Mouse (Mus musculus): ENCODE data around the gene Hilpda. TPM values are rescaled to one million over a fixed set of nuclear protein-coding genes. Genes with fewer than 3 reads are reported as not detected.

Hilpda gene
- polyA plus RNA-seq, 2 experiments = 39.7 to 53.7 TPM

- DNase-seq (ENCODE audit: low spot score) = no peak
- Histone ChIP-seq H3K9ac (ENCODE audit: low read depth, low read length, severe bottlenecking) (no peak overlapping the region), H3K27ac (replicated peaks; ENCODE audit: low read depth, low read length) (no peak overlapping the region), H3K27me3 (ENCODE audit: control insufficient read depth, insufficient read depth, low read length) (no peaks in the 10 kb centered on the region), H3K36me3 (ENCODE audit: control insufficient read depth, insufficient read depth, low read length) (no peaks in the 10 kb centered on the region), H3K4me2 (replicated peaks; ENCODE audit: low read depth, low read length, severe bottlenecking) (no peak overlapping the region), H3K4me3 (replicated peaks; ENCODE audit: low read length) (no peak overlapping the region), H3K9me3 (ENCODE audit: control insufficient read depth, low read length) (no peaks in the 10 kb centered on the region), H3K4me1 (ENCODE audit: control insufficient read depth, insufficient read depth, low read length) (no peaks in the 10 kb centered on the region)
- 72% methylated on average over 7 of the region's 7 CpGs for WGBS
- no peak for TF ChIP-seq POLR2A (IDR thresholded peaks at IDR 0.05; ENCODE audit: borderline replicate concordance, extremely low read depth, insufficient read depth, insufficient read length)
- no peak for ATAC-seq (ENCODE audit: low FRiP score, low read depth)
Measured at GRCm38 (mm10) chr6:29286870-29287269, 14.6 kb downstream of the Hilpda start.

- Histone ChIP-seq H3K9ac (ENCODE audit: low read depth, low read length, severe bottlenecking) (no peak overlapping the region), H3K27ac (replicated peaks; ENCODE audit: low read depth, low read length) (no peak overlapping the region), H3K4me2 (replicated peaks; ENCODE audit: low read depth, low read length, severe bottlenecking) (no peak overlapping the region), H3K4me1 (ENCODE audit: control insufficient read depth, insufficient read depth, low read length) (no peaks in the 10 kb centered on the region), H3K4me3 (replicated peaks; ENCODE audit: low read length) (no peak overlapping the region), H3K27me3 (ENCODE audit: control insufficient read depth, insufficient read depth, low read length) (no peaks in the 10 kb centered on the region), H3K36me3 (ENCODE audit: control insufficient read depth, insufficient read depth, low read length) (no peaks in the 10 kb centered on the region), H3K9me3 (ENCODE audit: control insufficient read depth, low read length) (no peaks in the 10 kb centered on the region)
- 34% methylated on average over 6 of the region's 6 CpGs for WGBS
- DNase-seq (ENCODE audit: low spot score) (no peak), ATAC-seq (ENCODE audit: low FRiP score, low read depth) (no peak)
- TF ChIP-seq POLR2A (IDR thresholded peaks at IDR 0.05; ENCODE audit: borderline replicate concordance, extremely low read depth, insufficient read depth, insufficient read length) = no peak
Measured at GRCm38 (mm10) chr6:29287481-29287880, 15.2 kb downstream of the Hilpda start.

GRCm38 (mm10) chr6:29287944-29288343, 15.7 kb downstream of the Hilpda start:
- Histone ChIP-seq H3K27ac (replicated peaks; ENCODE audit: low read depth, low read length) (no peak overlapping the region), H3K27me3 (ENCODE audit: control insufficient read depth, insufficient read depth, low read length) (no peaks in the 10 kb centered on the region), H3K4me3 (replicated peaks; ENCODE audit: low read length) (no peak overlapping the region), H3K9ac (ENCODE audit: low read depth, low read length, severe bottlenecking) (no peak overlapping the region), H3K9me3 (ENCODE audit: control insufficient read depth, low read length) (no peaks in the 10 kb centered on the region), H3K4me1 (ENCODE audit: control insufficient read depth, insufficient read depth, low read length) (no peaks in the 10 kb centered on the region), H3K36me3 (ENCODE audit: control insufficient read depth, insufficient read depth, low read length) (no peaks in the 10 kb centered on the region), H3K4me2 (replicated peaks; ENCODE audit: low read depth, low read length, severe bottlenecking) (no peak overlapping the region)
- TF ChIP-seq POLR2A (IDR thresholded peaks at IDR 0.05; ENCODE audit: borderline replicate concordance, extremely low read depth, insufficient read depth, insufficient read length) = no peak
- no peak for DNase-seq (ENCODE audit: low spot score)
- ATAC-seq (ENCODE audit: low FRiP score, low read depth) = no peak
- WGBS = 76% methylated on average over 5 of the region's 5 CpGs

GRCm38 (mm10) chr6:29288651-29289050, 16.4 kb downstream of the Hilpda start:
- H3K9ac ChIP-seq (ENCODE audit: low read depth, low read length, severe bottlenecking) = no peak overlapping the region
- TF ChIP-seq POLR2A (IDR thresholded peaks at IDR 0.05; ENCODE audit: borderline replicate concordance, extremely low read depth, insufficient read depth, insufficient read length) = no peak
- H3K27me3 ChIP-seq (ENCODE audit: control insufficient read depth, insufficient read depth, low read length) = no peaks in the 10 kb centered on the region
- no peak overlapping the region for H3K4me3 ChIP-seq (replicated peaks; ENCODE audit: low read length)
- no peak overlapping the region for H3K4me2 ChIP-seq (replicated peaks; ENCODE audit: low read depth, low read length, severe bottlenecking)
- H3K9me3 ChIP-seq (ENCODE audit: control insufficient read depth, low read length) = no peaks in the 10 kb centered on the region
- DNase-seq (ENCODE audit: low spot score) (no peak), ATAC-seq (ENCODE audit: low FRiP score, low read depth) (no peak)
- H3K27ac ChIP-seq (replicated peaks; ENCODE audit: low read depth, low read length) = no peak overlapping the region
- 70% methylated on average over 6 of the region's 6 CpGs for WGBS
- H3K36me3 ChIP-seq (ENCODE audit: control insufficient read depth, insufficient read depth, low read length) = no peaks in the 10 kb centered on the region
- H3K4me1 ChIP-seq (ENCODE audit: control insufficient read depth, insufficient read depth, low read length) = no peaks in the 10 kb centered on the region

GRCm38 (mm10) chr6:29299112-29299511, 26.8 kb downstream of the Hilpda start:
- Histone ChIP-seq H3K4me2 (replicated peaks; ENCODE audit: low read depth, low read length, severe bottlenecking) (no peak overlapping the region), H3K27me3 (ENCODE audit: control insufficient read depth, insufficient read depth, low read length) (no peaks in the 10 kb centered on the region), H3K4me1 (ENCODE audit: control insufficient read depth, insufficient read depth, low read length) (no peaks in the 10 kb centered on the region), H3K4me3 (replicated peaks; ENCODE audit: low read length) (no peak overlapping the region), H3K9ac (ENCODE audit: low read depth, low read length, severe bottlenecking) (no peak overlapping the region), H3K9me3 (ENCODE audit: control insufficient read depth, low read length) (0 out of 2 replicates have a peak, but pooled peaks cover 4% of the 10 kb centered on the region), H3K36me3 (ENCODE audit: control insufficient read depth, insufficient read depth, low read length) (no peaks in the 10 kb centered on the region), H3K27ac (replicated peaks; ENCODE audit: low read depth, low read length) (no peak overlapping the region)
- DNase-seq (ENCODE audit: low spot score) (no peak), ATAC-seq (ENCODE audit: low FRiP score, low read depth) (no peak)
- TF ChIP-seq POLR2A (IDR thresholded peaks at IDR 0.05; ENCODE audit: borderline replicate concordance, extremely low read depth, insufficient read depth, insufficient read length) = no peak
- 61% methylated on average over 2 of the region's 2 CpGs for WGBS

- H3K27me3 ChIP-seq (ENCODE audit: control insufficient read depth, insufficient read depth, low read length) = no peaks in the 10 kb centered on the region
- H3K4me2 ChIP-seq (replicated peaks; ENCODE audit: low read depth, low read length, severe bottlenecking) = no peak overlapping the region
- H3K4me1 ChIP-seq (ENCODE audit: control insufficient read depth, insufficient read depth, low read length) = no peaks in the 10 kb centered on the region
- no peak for ATAC-seq (ENCODE audit: low FRiP score, low read depth)
- no peaks in the 10 kb centered on the region for H3K36me3 ChIP-seq (ENCODE audit: control insufficient read depth, insufficient read depth, low read length)
- DNase-seq (ENCODE audit: low spot score) = no peak
- no peak overlapping the region for H3K9ac ChIP-seq (ENCODE audit: low read depth, low read length, severe bottlenecking)
- no peak for TF ChIP-seq POLR2A (IDR thresholded peaks at IDR 0.05; ENCODE audit: borderline replicate concordance, extremely low read depth, insufficient read depth, insufficient read length)
- 0 out of 2 replicates have a peak, but pooled peaks cover 4% of the 10 kb centered on the region for H3K9me3 ChIP-seq (ENCODE audit: control insufficient read depth, low read length)
- H3K4me3 ChIP-seq (replicated peaks; ENCODE audit: low read length) = no peak overlapping the region
- no peak overlapping the region for H3K27ac ChIP-seq (replicated peaks; ENCODE audit: low read depth, low read length)
Measured at GRCm38 (mm10) chr6:29303251-29303650, 31.0 kb downstream of the Hilpda start.
